Mouse (Mus musculus) neural tube, embryonic 14.5 days (tissue): ENCODE data around the gene St7l. TPM values are rescaled to one million over a fixed set of nuclear protein-coding genes. Genes with fewer than 3 reads are reported as not detected.

Source experiments
- ATAC-seq: fragments of 200-750 bp; cut with Nextera tagmentation; 2 replicates; pipeline ENCODE4 v1.8.0; 2017; ENCODE audit warnings: low read depth, mild to moderate bottlenecking, moderate TSS enrichment, moderate library complexity
- H3K27ac ChIP-seq: fragments of 300-500 bp; sonication (generic); 2 replicates; pipeline ENCODE4 v1.5.1; 2014; ENCODE audit warnings: low read depth, mild to moderate bottlenecking, control low read depth, low read length, moderate library complexity, mixed read lengths
- H3K27me3 ChIP-seq: fragments of 300-500 bp; sonication (generic); 2 replicates; pipeline ENCODE4 v1.6.1; 2014; ENCODE audit warnings: low read length; ENCODE audit not compliant: control insufficient read depth, insufficient read depth
- H3K36me3 ChIP-seq: fragments of 300-500 bp; sonication (generic); 2 replicates; pipeline ENCODE4 v1.6.1; 2014; ENCODE audit warnings: low read length, mixed read lengths; ENCODE audit not compliant: control insufficient read depth, insufficient read depth
- H3K4me1 ChIP-seq: fragments of 300-500 bp; sonication (generic); 2 replicates; pipeline ENCODE4 v1.6.1; 2014; ENCODE audit warnings: low read length; ENCODE audit not compliant: control insufficient read depth, insufficient read depth
- H3K4me2 ChIP-seq: fragments of 300-500 bp; sonication (generic); 2 replicates; pipeline ENCODE4 v1.6.1; 2014; ENCODE audit warnings: mild to moderate bottlenecking, low read depth, low read length, control low read depth
- H3K4me3 ChIP-seq: fragments of 300-500 bp; sonication (generic); 2 replicates; pipeline ENCODE4 v1.5.1; 2014; ENCODE audit warnings: low read depth, low read length, control low read depth, mixed read lengths
- H3K9ac ChIP-seq: fragments of 300-500 bp; sonication (generic); replicated peaks from 2 replicates; pipeline ENCODE4 v1.6.1; 2014; ENCODE audit warnings: low read depth, mild to moderate bottlenecking, control low read depth, low read length, mixed read lengths
- H3K9me3 ChIP-seq: fragments of 300-500 bp; sonication (generic); 2 replicates; pipeline ENCODE4 v1.6.1; 2016; ENCODE audit warnings: low read length; ENCODE audit not compliant: control insufficient read depth
- WGBS: fragments of 180-500 bp; shearing (Covaris S2); extraction: QIAGEN DNeasy Blood & Tissue Kit; methylation state at CpG from one replicate; pipeline ENCODE4 v1.1.7; 2014; 5-methylcytosine and 5-hydroxymethylcytosine counted together
- polyA plus RNA-seq: library from polyadenylated mRNA; unstranded; fragments of >200 nt; fragmentation: Nextera tagmentation; extraction: Ambion mirVana; gene quantifications from 2 replicates; pipeline ENCODE4 v1.2.1, GENCODE M21; 2014

St7l gene
- 39.4 and 39.5 TPM in 2 replicates for polyA plus RNA-seq

GRCm38 (mm10) chr3:104863786-104864650 is at the start of gene St7l, which contains the start of gene Capza1:
St7l (plus strand) TSS chr3:104864005.
Capza1 (minus strand) TSS chr3:104864505.
- Histone ChIP-seq H3K27me3 (no peaks in the 10 kb centered on the region), H3K9me3 (no peaks in the 10 kb centered on the region), H3K9ac (peak within 1 kb of the TSS; percentile 88), H3K36me3 (no peaks in the 10 kb centered on the region; the same call in 1 of the 2 replicates), H3K27ac (peak within 1 kb of the TSS; percentile 94), H3K4me1 (peaks cover 23% of the 10 kb centered on the region), H3K4me2 (peak within 1 kb of the TSS; percentile 68), H3K4me3 (peak within 1 kb of the TSS; percentile 76)
- WGBS: under 1% methylated on average over 43 of the region's 43 CpGs
- peak; percentile 98 for ATAC-seq

GRCm38 (mm10) chr3:104814746-104815145 is 49.1 kb upstream of the St7l start:
- peaks cover 5% of the 10 kb centered on the region; the same call in 1 of the 2 replicates for H3K4me1 ChIP-seq
- 97% methylated on average over 1 of the region's 1 CpGs for WGBS
- H3K9ac ChIP-seq: no peak overlapping the region
- no peaks in the 10 kb centered on the region for H3K36me3 ChIP-seq
- H3K27ac ChIP-seq: no peak overlapping the region
- no peak for ATAC-seq
- H3K9me3 ChIP-seq: no peaks in the 10 kb centered on the region
- H3K4me3 ChIP-seq: no peak overlapping the region
- H3K4me2 ChIP-seq: no peak overlapping the region
- H3K27me3 ChIP-seq: no peaks in the 10 kb centered on the region

- Histone ChIP-seq H3K9ac (no peak overlapping the region), H3K4me2 (no peak overlapping the region), H3K36me3 (no peaks in the 10 kb centered on the region), H3K9me3 (no peaks in the 10 kb centered on the region), H3K27me3 (no peaks in the 10 kb centered on the region), H3K4me1 (peaks cover 5% of the 10 kb centered on the region; the same call in 1 of the 2 replicates), H3K4me3 (no peak overlapping the region), H3K27ac (no peak overlapping the region)
- 74% methylated on average over 2 of the region's 2 CpGs for WGBS
- ATAC-seq: no peak
Measured at GRCm38 (mm10) chr3:104815346-104815745, 48.5 kb upstream of the St7l start.

GRCm38 (mm10) chr3:104816130-104816529 is 47.7 kb upstream of the St7l start:
- H3K36me3 ChIP-seq: no peaks in the 10 kb centered on the region
- no peak overlapping the region for H3K27ac ChIP-seq
- H3K9ac ChIP-seq: no peak overlapping the region
- no peaks in the 10 kb centered on the region for H3K9me3 ChIP-seq
- no peak overlapping the region for H3K4me3 ChIP-seq
- H3K27me3 ChIP-seq: no peaks in the 10 kb centered on the region
- 96% methylated on average over 7 of the region's 7 CpGs for WGBS
- peaks cover 5% of the 10 kb centered on the region; the same call in 1 of the 2 replicates for H3K4me1 ChIP-seq
- no peak for ATAC-seq
- no peak overlapping the region for H3K4me2 ChIP-seq

- 0% methylated on average over 37 of the region's 46 CpGs for WGBS
- Histone ChIP-seq H3K4me3 (peak overlapping the region; percentile 72), H3K9me3 (no peaks in the 10 kb centered on the region), H3K27me3 (no peaks in the 10 kb centered on the region), H3K4me2 (peak overlapping the region; percentile 97), H3K27ac (peak overlapping the region; percentile 48; the same call in 1 of the 2 replicates), H3K9ac (peak overlapping the region; percentile 77), H3K36me3 (0 out of 2 replicates have a peak, but pooled peaks cover 2% of the 10 kb centered on the region), H3K4me1 (peaks cover 5% of the 10 kb centered on the region; the same call in 1 of the 2 replicates)
- ATAC-seq: peak; percentile 87
Measured at GRCm38 (mm10) chr3:104817481-104817990, 46.3 kb upstream of the St7l start.

GRCm38 (mm10) chr3:104817991-104818748 is 45.6 kb upstream of the St7l start, which contains the start of gene Mov10:
Mov10 (minus strand) TSS chr3:104818563.
- no peaks in the 10 kb centered on the region for H3K27me3 ChIP-seq
- peak within 1 kb of the TSS; percentile 72 for H3K4me3 ChIP-seq
- peak within 1 kb of the TSS; percentile 48; the same call in 1 of the 2 replicates for H3K27ac ChIP-seq
- H3K9ac ChIP-seq: peak within 1 kb of the TSS; percentile 77
- H3K4me1 ChIP-seq: peaks cover 5% of the 10 kb centered on the region; the same call in 1 of the 2 replicates
- H3K4me2 ChIP-seq: peak within 1 kb of the TSS; percentile 97
- under 1% methylated on average over 39 of the region's 40 CpGs for WGBS
- H3K9me3 ChIP-seq: no peaks in the 10 kb centered on the region
- ATAC-seq: peak; percentile 75
- H3K36me3 ChIP-seq: 0 out of 2 replicates have a peak, but pooled peaks cover 2% of the 10 kb centered on the region

GRCm38 (mm10) chr3:104818749-104819134 is 45.1 kb upstream of the St7l start:
- WGBS: 1% methylated on average over 3 of the region's 3 CpGs
- no peak overlapping the region for H3K27ac ChIP-seq

GRCm38 (mm10) chr3:104820426-104820825 is 43.4 kb upstream of the St7l start:
- Histone ChIP-seq H3K4me2 (no peak overlapping the region), H3K36me3 (0 out of 2 replicates have a peak, but pooled peaks cover 2% of the 10 kb centered on the region), H3K27ac (no peak overlapping the region), H3K4me3 (no peak overlapping the region), H3K9ac (no peak overlapping the region), H3K4me1 (peaks cover 5% of the 10 kb centered on the region; the same call in 1 of the 2 replicates), H3K9me3 (no peaks in the 10 kb centered on the region), H3K27me3 (no peaks in the 10 kb centered on the region)
- 39% methylated on average over 1 of the region's 1 CpGs for WGBS
- no peak for ATAC-seq

More at GRCm38 (mm10) chr3:104818749-104819134, 45.1 kb upstream of the St7l start:
- Histone ChIP-seq H3K9me3 (no peaks in the 10 kb centered on the region), H3K4me1 (peaks cover 5% of the 10 kb centered on the region; the same call in 1 of the 2 replicates), H3K36me3 (0 out of 2 replicates have a peak, but pooled peaks cover 2% of the 10 kb centered on the region), H3K9ac (peak overlapping the region; percentile 77; the same call in 1 of the 2 replicates), H3K27me3 (no peaks in the 10 kb centered on the region), H3K4me3 (peak overlapping the region; percentile 72; the same call in 1 of the 2 replicates), H3K4me2 (peak overlapping the region; percentile 97)
- no peak for ATAC-seq
